Mouse (Mus musculus) bone marrow macrophage, adult 2 months (primary cell): ENCODE data around the gene Hspa12b.

Experiments
- CTCF ChIP-seq: IDR thresholded peaks from 2 replicates; pipeline ENCODE4 v1.5.1; 2012; ENCODE audit warnings: low read depth, mild to moderate bottlenecking, low read length, moderate library complexity
- POLR2A ChIP-seq: IDR thresholded peaks from 2 replicates; pipeline ENCODE4 v1.6.1; 2012; ENCODE audit warnings: mild to moderate bottlenecking, low read depth, low read length, borderline replicate concordance

DNA sequence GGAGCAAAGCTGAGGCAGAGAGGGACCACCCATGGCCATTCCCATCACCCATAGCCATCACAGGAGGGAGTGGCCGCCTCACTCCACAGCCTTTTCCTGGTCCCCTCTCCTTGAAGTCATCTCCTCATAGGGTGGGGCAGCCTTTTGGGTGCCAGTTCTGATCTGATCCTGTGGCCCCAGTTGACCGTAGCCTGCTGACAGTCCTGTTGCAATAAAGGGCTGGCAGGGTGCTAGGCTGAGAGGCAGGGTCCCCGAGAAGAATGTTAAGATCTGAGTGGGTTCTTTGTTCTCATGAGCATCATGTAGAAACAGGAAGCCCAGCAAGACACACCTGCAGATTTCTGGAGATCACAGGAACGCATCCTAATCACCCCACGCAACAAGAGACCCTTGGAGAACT is 1.1 kb downstream of the Hspa12b start:
- TF ChIP-seq CTCF (no peak), POLR2A (no peak)
